Mouse (Mus musculus): ENCODE data around the gene 4930558C23Rik.

GRCm38 (mm10) chr3:95338251-95338650 is 64.4 kb downstream of the 4930558C23Rik start:
- no peak for TF ChIP-seq CTCF (IDR thresholded peaks at IDR 0.05)
- no peak for TF ChIP-seq POLR2A (IDR thresholded peaks at IDR 0.05; ENCODE audit: insufficient read depth, low read depth, low read length)
- no peak for TF ChIP-seq EP300 (IDR thresholded peaks at IDR 0.05; ENCODE audit: insufficient read depth, low read depth, low read length)

All from heart, adult 2 months (tissue).